8 mouse cellular contexts compared by ENCODE assay signal in the genomic region with DNA sequence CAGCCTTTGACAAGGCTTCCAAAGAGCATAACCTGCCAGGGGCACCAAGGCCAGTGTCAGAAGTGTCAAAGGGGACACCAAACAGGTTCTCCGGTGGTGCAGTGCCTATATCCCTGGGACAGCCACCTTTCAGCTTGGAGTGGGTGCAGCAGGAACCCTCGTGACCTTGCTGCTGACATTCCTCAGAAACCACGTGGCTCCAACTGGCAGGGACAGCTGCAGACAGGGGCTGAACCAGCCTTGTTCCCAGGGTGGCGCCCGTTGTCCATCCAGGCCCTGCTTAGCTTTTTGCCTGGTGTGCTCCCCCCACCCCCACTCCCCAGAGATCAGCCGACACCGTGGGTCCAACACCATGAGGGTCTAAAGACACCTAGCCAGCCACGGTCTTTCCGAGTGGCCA. TPM values are rescaled to one million over a fixed set of nuclear protein-coding genes. Genes with fewer than 3 reads are reported as not detected.
A peak's percentile ranks its signal among the peaks of the same experiment; 100 is the strongest.
DNase-seq lines count a peak whose midpoint lies in the region; ATAC-seq and TF ChIP-seq lines count a peak whose summit lies in the region.

A gene (plus strand): TSS at position 236 of the 400 bp plus-strand sequence.

- no peak within 1 kb of the TSS for H3K27ac ChIP-seq in embryonic facial prominence, embryonic 15.5 days (replicated peaks)
- H3K27ac ChIP-seq in lung, embryonic 14.5 days (ENCODE audit: low read depth), result no peak within 1 kb of the TSS
- H3K27ac ChIP-seq in forebrain, embryonic 16.5 days (ENCODE audit: low read length), result no peak within 1 kb of the TSS

- intact Hi-C loops in heart, postnatal 10 days (cut with DNase I), result no loop called here

- H3K36me3 ChIP-seq in embryonic facial prominence, embryonic 15.5 days, result no peaks in the 10 kb centered on the region
- no peaks in the 10 kb centered on the region for H3K36me3 ChIP-seq in lung, embryonic 14.5 days (ENCODE audit: insufficient read depth)
- H3K36me3 ChIP-seq in forebrain, embryonic 16.5 days (ENCODE audit: control insufficient read depth, insufficient read depth), result no peaks in the 10 kb centered on the region

- H3K4me1 ChIP-seq in embryonic facial prominence, embryonic 15.5 days, result no peaks in the 10 kb centered on the region
- no peaks in the 10 kb centered on the region for H3K4me1 ChIP-seq in lung, embryonic 14.5 days (ENCODE audit: insufficient read depth)
- no peaks in the 10 kb centered on the region for H3K4me1 ChIP-seq in forebrain, embryonic 16.5 days (replicated peaks; ENCODE audit: control insufficient read depth, insufficient read depth, low read length)

- TF ChIP-seq CTCF in lung, embryonic 14.5 days (IDR thresholded peaks at IDR 0.05; ENCODE audit: low read depth), result no peak

- H3K9ac ChIP-seq in embryonic facial prominence, embryonic 15.5 days, result no peak within 1 kb of the TSS
- no peak within 1 kb of the TSS for H3K9ac ChIP-seq in lung, embryonic 14.5 days
- no peak within 1 kb of the TSS for H3K9ac ChIP-seq in forebrain, embryonic 16.5 days (replicated peaks; ENCODE audit: low read depth, low read length)

- WGBS in embryonic facial prominence, embryonic 15.5 days, result 50% methylated on average over 9 of the region's 9 CpGs
- WGBS in lung, embryonic 14.5 days, result 38% methylated on average over 9 of the region's 9 CpGs
- WGBS in forebrain, embryonic 16.5 days, result 79% methylated on average over 9 of the region's 9 CpGs

- no peak within 1 kb of the TSS; the same call in 1 of the 2 replicates for H3K4me2 ChIP-seq in embryonic facial prominence, embryonic 15.5 days (replicated peaks)
- no peak within 1 kb of the TSS for H3K4me2 ChIP-seq in lung, embryonic 14.5 days
- H3K4me2 ChIP-seq in forebrain, embryonic 16.5 days (ENCODE audit: low read length), result no peak within 1 kb of the TSS

- no peak within 1 kb of the TSS for H3K4me3 ChIP-seq in embryonic facial prominence, embryonic 15.5 days (replicated peaks)
- no peak within 1 kb of the TSS for H3K4me3 ChIP-seq in lung, embryonic 14.5 days (ENCODE audit: low read depth, low read length)
- no peak within 1 kb of the TSS for H3K4me3 ChIP-seq in forebrain, embryonic 16.5 days (replicated peaks; ENCODE audit: low read length)

- H3K9me3 ChIP-seq in embryonic facial prominence, embryonic 15.5 days (replicated peaks), result no peaks in the 10 kb centered on the region
- H3K9me3 ChIP-seq in lung, embryonic 14.5 days (ENCODE audit: low read depth, low read length), result no peaks in the 10 kb centered on the region
- no peaks in the 10 kb centered on the region for H3K9me3 ChIP-seq in forebrain, embryonic 16.5 days (ENCODE audit: control insufficient read depth, low read length)

- DNase-seq in adrenal gland, adult (ENCODE audit: inconsistent age in 2 of 2, low spot score in 1 of 2), result peak; percentile 78 to 88
- DNase-seq in heart, postnatal 10 days, result peak; percentile 79 to 83
- peak; percentile 20 for DNase-seq in lung, embryonic 14.5 days
- no peak for DNase-seq in spleen, postnatal 10 days (ENCODE audit: low spot score in 2 of 2)
- no peak for DNase-seq in MN1 (ENCODE audit: low spot score)
- DNase-seq in layer of hippocampus, postnatal 36 days, result no peak

- ATAC-seq in embryonic facial prominence, embryonic 15.5 days (ENCODE audit: insufficient number of reproducible peaks, low FRiP score, low TSS enrichment, low read depth), result 0 out of 2 replicates have a peak, but pooled peaks have one; percentile 55
- ATAC-seq in lung, embryonic 14.5 days (ENCODE audit: insufficient read depth), result peak; percentile 63; the same call in 1 of the 2 replicates
- ATAC-seq in forebrain, embryonic 16.5 days, result no peak

- H3K27me3 ChIP-seq in embryonic facial prominence, embryonic 15.5 days, result no peaks in the 10 kb centered on the region
- H3K27me3 ChIP-seq in lung, embryonic 14.5 days (ENCODE audit: insufficient read depth, low read length), result no peaks in the 10 kb centered on the region
- no peaks in the 10 kb centered on the region for H3K27me3 ChIP-seq in forebrain, embryonic 16.5 days (replicated peaks; ENCODE audit: control insufficient read depth, insufficient read depth, low read length)

RNA-seq across cellular contexts. Expression of the gene that starts here (rescaled TPM):
- 24.0 and 34.6 TPM in 2 replicates for polyA plus RNA-seq in embryonic facial prominence, embryonic 15.5 days (2015; fragmentation: Nextera tagmentation; extraction: Ambion mirVana)
- total RNA-seq in heart, postnatal 10 days (2021), result 10 to 100 TPM; 15.4 to 19.8 TPM
- polyA plus RNA-seq in lung, embryonic 14.5 days (2014; fragmentation: Nextera tagmentation; extraction: Ambion mirVana), result 1.5 and 1.6 TPM in 2 replicates
- polyA plus RNA-seq in forebrain, embryonic 16.5 days (2015; fragmentation: Nextera tagmentation; extraction: Ambion mirVana), result 0.51 and 0.86 TPM in 2 replicates
- under 1 TPM; 0.22 to 0.61 TPM for total RNA-seq in layer of hippocampus, postnatal 36 days (2021)

Comparison
In these comparisons a context has a peak if more than half of its experiments do, and no peak if none do; other contexts are left out.
1. RNA of the gene that starts here (total RNA-seq): 15.4 to 19.8 TPM in heart, postnatal 10 days; 0.22 to 0.61 TPM in layer of hippocampus, postnatal 36 days; every median in the first group is over 10 times any median in the second.
2. DNase-seq: peak in adrenal gland, adult (2 of 2), heart, postnatal 10 days (2 of 2) and lung, embryonic 14.5 days (single experiment); none in spleen, postnatal 10 days (0 of 2), MN1 (single experiment) and layer of hippocampus, postnatal 36 days (0 of 2).